Mouse (Mus musculus): ENCODE measurements around the gene 6430571L13Rik.
A peak's percentile ranks its signal among the peaks of the same experiment; 100 is the strongest.

6430571L13Rik gene

GRCm38 (mm10) chr9:107340911-107341645 is 676 bp downstream of the 6430571L13Rik start:
- no peak for DNase-seq

GRCm38 (mm10) chr9:107342201-107342709 is 1.9 kb downstream of the 6430571L13Rik start:
- DNase-seq, result no peak

- no peak for DNase-seq
These were observed 2.9 kb downstream of the 6430571L13Rik start for GRCm38 (mm10) chr9:107343146-107343943.

- DNase-seq, result no peak
These were observed 3.6 kb downstream of the 6430571L13Rik start for GRCm38 (mm10) chr9:107344027-107344426.

GRCm38 (mm10) chr9:107346081-107346480 is 5.7 kb downstream of the 6430571L13Rik start:
- no peak for DNase-seq

- no peak for DNase-seq
These were observed 7.3 kb downstream of the 6430571L13Rik start for GRCm38 (mm10) chr9:107347586-107348183.

GRCm38 (mm10) chr9:107349321-107349720 is 8.9 kb downstream of the 6430571L13Rik start:
- no peak for DNase-seq

GRCm38 (mm10) chr9:107354826-107355225 is 14.4 kb downstream of the 6430571L13Rik start:
- DNase-seq, result no peak

GRCm38 (mm10) chr9:107355870-107356765 is 15.7 kb downstream of the 6430571L13Rik start:
- DNase-seq, result peak; percentile 78

GRCm38 (mm10) chr9:107357651-107358050 is 17.2 kb downstream of the 6430571L13Rik start:
- DNase-seq, result peak; percentile 84

GRCm38 (mm10) chr9:107360989-107361388 is 20.6 kb downstream of the 6430571L13Rik start:
- DNase-seq, result peak; percentile 24

- DNase-seq, result peak; percentile 81
These were observed 26.2 kb downstream of the 6430571L13Rik start for GRCm38 (mm10) chr9:107366644-107367043.

- no peak for DNase-seq
These were observed 27.9 kb downstream of the 6430571L13Rik start for GRCm38 (mm10) chr9:107368302-107368701.

GRCm38 (mm10) chr9:107369270-107370105 is 29.1 kb downstream of the 6430571L13Rik start:
- DNase-seq, result no peak

GRCm38 (mm10) chr9:107370106-107370463 is 29.7 kb downstream of the 6430571L13Rik start:
- DNase-seq, result peak; percentile 65

- DNase-seq, result no peak
These were observed 32.0 kb downstream of the 6430571L13Rik start for GRCm38 (mm10) chr9:107372441-107372840.

GRCm38 (mm10) chr9:107374623-107375022 is 34.2 kb downstream of the 6430571L13Rik start:
- peak; percentile 40 for DNase-seq

- DNase-seq, result peak; percentile 27
These were observed 35.0 kb downstream of the 6430571L13Rik start for GRCm38 (mm10) chr9:107375451-107375850.

GRCm38 (mm10) chr9:107377961-107378512 is 37.6 kb downstream of the 6430571L13Rik start:
- peak; percentile 68 for DNase-seq

GRCm38 (mm10) chr9:107381723-107382122 is 41.3 kb downstream of the 6430571L13Rik start:
- peak; percentile 51 for DNase-seq

GRCm38 (mm10) chr9:107384396-107384795 is 44.0 kb downstream of the 6430571L13Rik start:
- no peak for DNase-seq

Measured in retina, postnatal 1 day (tissue).